Mouse (Mus musculus) ZHBTc4 (cell line): ENCODE results near the gene Isg15.
"Not testable (repeated sequence)": the region's sequence is repeated elsewhere in the genome, so short reads cannot be mapped to it uniquely, and the experiment has no call there.

Source experiments
- DNase-seq: peaks from one replicate; pipeline ENCODE4 v3.0.0-alpha.2; 2011; ENCODE audit warnings: low read depth, low spot score

Gene Isg15

DNA sequence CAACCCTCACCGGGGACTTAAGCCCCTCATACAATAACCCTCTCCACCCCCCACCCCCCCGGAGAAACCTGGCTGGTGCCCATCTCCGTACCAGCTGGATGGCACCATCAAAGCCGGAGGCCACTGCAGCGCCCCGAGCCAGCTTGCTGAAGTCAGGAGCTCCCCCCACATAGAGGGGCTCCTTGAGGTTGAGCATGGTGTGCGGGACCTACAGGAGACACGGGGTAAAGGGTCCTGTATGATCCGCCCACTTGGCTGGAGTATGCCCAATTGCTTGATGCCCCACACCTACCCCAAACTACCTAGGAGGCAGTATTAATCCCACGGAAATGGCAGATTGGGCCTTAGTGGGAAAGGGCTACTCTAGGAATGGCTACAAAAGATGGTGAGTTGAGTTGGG, 31.5 kb downstream of the Isg15 start:
- DNase-seq = no peak

DNA sequence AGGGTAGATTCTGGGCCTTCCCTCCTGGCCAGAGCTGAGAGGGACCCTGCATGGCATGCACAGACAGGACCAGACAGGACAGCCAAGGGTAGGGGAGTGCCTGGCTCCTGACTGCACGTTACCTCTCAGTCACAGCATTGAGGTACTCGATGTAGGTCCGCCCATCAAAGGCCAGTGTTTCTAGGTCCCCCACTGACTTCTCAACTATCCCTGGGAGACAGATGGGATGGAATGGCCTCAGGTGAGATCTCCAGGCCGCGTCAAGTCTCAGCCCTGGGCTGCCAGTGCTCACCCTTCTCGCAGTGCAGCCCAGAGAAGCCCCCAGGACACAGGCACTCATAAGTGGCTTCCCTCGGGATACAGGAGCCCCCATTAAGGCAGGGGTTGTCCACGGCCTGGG, 32.0 kb downstream of the Isg15 start:
- no peak for DNase-seq

DNA sequence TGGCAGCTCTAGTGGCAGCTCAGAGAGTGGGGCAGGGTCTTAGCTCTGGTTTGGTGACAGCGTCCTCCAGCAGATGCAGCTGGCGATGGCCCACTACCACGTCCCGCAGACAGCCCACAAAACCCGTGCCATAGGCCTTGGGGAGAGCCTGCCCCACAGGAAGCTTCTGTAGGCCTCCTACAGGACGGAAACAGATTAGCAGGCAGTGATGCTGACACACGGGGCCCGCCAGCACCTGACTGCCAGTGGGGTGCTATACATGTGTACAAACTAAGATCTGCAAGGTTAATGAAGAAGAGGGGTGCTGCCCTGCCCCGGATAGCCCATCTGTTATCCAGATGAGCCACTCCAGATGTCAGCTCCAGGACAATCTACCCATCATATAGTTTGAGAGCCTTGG, 34.1 kb downstream of the Isg15 start:
- peak; percentile 70 for DNase-seq

DNA sequence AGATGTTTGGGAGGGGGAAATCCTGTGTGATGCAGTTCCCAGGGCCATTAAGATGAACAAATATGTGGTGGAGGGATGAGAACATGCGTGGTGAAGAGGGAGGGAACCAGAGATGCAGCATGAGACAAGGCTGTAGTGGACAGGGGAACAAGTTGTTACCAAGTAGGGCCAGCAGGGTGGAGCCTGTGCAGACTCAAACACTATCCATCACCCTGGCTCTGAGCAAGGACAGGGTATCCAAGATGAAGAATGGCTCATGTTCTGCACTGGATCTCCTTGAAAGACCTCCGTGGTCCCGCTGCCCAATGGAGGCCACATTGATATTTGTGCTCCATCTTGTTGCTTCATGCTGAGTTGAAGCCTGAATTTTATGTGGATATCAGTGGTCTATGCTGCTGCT, 45.8 kb downstream of the Isg15 start:
- no peak for DNase-seq

GRCm38 (mm10) chr4:156150887-156151286, 49.7 kb downstream of the Isg15 start:
- not testable (repeated sequence) for DNase-seq
